Mouse (Mus musculus): ENCODE measurements around the gene Slc6a5.

Gene Slc6a5

DNA sequence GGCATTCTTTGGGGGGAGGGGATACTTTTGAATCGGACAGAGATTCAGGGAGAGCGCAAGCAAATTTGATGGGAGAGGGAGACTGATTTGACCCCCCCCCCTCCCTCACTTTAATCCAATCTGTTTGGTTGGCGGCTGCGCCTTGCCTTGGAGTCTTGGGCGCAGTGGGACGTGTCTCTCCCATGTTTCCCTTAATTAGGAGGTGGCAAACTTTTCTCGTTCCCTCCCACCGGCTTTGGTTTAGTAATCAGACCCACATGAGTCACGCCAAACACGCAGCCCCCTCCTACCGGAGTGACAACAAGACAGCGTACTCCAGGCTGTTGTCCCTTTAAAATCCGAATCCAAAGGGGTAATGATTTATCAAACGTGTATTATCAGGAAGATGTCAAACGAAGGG, at the start of gene Slc6a5:
Slc6a5 (plus strand) TSS at position 297 of the 400 bp plus-strand sequence.
- DNase-seq (ENCODE audit: low read depth, low spot score) = no peak

DNA sequence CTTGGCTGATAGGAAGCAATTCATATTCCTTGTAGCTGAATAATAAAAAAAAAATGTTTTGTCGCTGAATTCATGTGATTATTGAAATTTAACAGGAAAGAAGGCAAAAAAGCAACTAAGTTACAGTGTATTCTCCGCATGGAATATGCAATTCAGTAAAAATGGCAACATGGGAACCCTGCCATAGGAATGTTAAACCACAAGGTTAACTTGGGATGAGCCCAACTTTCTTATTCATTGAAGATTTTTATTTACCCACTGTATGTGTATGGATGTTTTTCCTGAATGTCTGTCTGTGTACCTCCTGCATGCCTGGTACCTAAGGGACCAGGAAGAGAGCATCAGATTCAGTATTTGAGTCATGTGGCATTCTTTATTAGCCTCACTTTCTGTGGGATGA, 48.8 kb upstream of the Slc6a5 start:
- no peak for DNase-seq (ENCODE audit: low read depth, low spot score)

DNA sequence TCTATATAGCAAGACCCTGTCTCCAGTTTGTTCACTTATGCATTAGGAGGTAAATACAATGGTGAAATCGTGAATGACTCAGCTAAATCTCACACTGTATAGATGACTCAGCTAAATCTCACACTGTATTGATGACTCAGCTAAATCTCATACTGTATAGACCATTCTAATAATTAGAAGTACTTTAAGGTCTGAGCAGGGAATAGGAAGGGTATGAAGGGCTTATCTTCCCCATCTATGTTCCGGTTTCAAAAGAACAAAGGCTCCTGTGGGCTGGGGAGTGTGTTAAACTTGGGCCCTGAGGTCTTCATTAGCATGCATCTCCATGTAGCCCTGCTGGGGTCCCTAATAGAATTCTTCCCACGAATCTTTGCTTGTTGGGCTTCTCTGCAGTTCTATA, 46.2 kb upstream of the Slc6a5 start:
- DNase-seq (ENCODE audit: low read depth, low spot score) = no peak

DNA sequence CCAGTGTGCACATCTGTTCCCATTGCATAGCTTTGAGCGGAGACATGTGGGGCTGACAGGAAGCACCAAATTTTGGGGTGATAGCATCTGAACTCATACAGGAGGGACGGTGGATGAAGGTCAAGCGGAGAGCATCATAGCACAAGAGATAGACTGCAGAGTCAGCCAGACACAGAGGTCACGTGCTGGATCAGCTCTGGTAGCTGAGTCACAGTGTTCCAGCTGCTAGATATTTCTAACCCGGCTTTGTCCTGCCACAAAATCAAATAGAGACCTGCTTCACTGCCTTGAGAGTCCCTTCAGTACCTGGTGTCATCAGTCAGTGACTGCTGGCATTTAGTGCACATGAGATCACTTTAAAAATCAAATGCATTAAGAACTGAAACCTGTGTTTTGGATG, 40.3 kb upstream of the Slc6a5 start:
- no peak for DNase-seq (ENCODE audit: low read depth, low spot score)

DNA sequence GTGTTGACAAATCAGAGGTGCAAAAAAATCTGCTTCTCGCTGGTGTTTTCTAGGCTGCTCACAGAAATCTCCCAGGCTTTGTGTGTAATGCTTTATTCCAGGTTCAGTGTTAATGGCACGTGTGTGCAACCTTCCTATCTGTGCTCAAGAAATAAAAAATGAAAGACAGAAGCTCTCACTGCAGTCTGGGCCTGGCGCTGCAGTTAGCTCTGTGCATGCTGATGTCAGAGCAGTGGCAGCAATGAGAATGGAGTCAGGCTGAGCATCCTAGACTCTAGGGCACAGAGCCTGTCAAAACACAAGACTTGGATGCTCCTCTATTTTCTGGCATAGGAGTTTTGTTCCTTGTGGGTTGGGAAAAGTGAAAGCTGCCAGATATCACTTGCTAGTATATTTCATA, 39.7 kb upstream of the Slc6a5 start:
- DNase-seq (ENCODE audit: low read depth, low spot score) = no peak

DNA sequence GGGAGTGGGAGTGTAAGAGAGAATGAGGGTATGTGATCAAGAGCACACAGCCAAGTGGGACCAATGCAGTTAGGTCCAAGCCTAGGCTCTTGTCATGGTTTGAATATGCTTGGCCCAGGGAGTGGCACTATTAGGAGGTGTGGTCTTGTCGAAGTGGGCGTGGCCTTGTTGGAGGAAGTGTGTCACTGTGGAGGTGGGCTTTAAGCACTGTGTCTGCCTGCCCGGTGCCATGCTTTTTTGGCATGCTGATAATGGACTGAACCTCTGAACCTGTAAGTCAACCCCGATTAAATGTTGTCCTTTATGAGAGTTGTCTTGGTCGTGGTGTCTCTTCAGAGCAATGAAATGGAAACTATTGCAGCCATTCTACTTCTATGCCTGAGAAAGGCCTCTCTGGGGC, 32.6 kb upstream of the Slc6a5 start:
- DNase-seq (ENCODE audit: low read depth, low spot score) = no peak

DNA sequence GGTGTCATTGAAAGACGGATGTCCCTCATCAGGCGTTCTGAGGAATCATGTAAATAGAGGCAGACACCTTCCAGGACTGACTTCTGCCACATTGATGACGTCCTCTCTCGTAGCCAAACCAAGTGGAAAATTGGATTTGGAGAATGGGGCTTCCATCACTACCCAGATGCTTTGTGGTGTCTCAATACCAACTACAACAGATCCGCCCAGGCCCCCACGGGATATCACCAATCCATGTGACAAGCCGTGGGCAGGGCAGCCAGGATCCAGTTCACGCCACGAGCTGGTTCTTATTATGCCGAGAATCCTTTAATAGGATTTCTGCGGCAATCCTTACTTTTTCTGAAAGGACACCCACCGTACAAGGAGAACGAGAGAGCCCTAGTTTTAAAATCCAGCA, 30.9 kb upstream of the Slc6a5 start:
- DNase-seq (ENCODE audit: low read depth, low spot score) = no peak

DNA sequence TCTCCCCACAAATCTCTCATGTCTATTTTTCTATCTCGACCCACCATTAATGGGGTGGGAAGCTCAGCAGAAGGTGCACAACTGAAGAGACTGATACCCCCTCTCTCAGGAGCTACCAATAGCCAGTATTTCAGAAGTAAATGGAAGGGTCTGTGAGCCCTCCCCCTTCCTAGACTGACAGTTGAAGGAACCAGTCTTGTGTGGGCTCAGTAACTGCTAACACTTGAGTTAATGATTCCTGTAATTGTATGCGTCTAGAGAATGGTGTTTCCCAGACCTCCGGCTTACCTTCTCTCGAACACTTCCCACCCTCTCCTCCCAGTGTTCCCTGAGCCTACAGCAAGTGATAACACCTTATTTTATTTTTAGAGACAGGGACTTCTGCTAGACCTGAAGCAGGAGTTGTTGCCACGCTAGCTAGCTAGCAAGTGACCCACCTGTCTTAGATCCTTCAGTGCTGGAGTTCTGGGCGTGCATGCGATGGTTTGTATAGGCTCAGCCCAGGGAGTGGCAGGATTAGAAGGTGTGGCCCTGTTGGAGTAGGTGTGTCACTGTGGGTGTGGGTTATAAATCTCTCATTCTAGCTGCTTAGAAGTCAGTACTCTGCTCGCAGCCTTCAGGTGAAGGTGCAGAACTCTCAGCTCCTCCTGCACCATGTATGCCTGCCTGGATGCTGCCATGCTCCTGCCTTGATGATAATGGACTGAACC, 29.8 kb upstream of the Slc6a5 start:
- DNase-seq (ENCODE audit: low read depth, low spot score) = no peak

DNA sequence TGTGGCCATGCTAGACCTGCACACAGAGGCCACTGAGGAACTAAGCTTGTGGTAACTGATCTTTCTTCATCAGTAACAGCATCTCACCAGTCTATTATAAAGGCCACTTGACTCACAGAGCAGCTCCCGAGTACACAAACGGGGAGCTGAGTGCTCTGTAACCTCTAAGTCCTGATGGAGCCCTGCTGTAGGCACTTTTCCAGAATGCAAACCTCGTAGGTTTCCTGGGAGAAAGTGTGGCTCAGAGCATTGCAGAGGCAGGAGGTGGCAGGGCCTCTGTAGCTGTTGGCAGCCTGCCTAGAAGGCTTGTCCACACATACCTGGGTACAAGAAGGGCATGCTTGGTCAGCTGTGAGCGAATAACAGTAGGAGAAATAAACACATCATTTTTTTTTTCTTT, 27.7 kb upstream of the Slc6a5 start:
- DNase-seq (ENCODE audit: low read depth, low spot score) = no peak

DNA sequence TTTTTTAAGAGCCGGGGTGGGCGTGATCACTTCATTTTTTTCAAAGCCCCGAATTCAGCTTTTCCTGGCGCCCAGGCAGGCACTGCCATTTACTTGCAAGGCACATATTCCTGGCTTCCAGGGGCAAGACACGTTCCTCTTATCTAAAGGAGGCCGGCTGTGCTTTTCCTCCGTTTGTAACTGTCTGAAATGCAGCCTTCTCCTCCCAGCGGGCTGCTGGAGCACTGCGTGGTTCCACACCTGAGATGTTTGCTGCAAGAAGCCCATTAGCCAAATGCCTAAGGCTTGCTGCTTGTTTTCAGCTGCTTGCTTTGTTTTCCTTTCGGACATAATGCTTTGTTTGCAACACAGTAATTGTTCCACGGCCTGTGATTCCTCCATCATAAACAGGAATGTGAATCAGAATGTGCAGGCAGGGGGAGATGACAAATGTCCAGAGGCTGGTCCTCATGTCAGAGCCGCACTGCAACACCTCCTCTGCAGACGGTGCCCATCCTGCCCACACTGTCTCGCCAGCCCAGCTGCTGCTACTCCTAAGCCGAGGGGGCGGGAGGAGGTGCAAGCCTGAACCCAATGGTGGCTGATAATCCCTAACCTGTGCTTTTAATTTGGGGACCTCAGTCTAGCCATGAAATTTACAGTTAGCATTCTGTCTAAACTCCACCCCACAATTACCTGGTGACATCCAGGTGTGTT, 27.1 kb upstream of the Slc6a5 start:
- DNase-seq (ENCODE audit: low read depth, low spot score) = no peak

DNA sequence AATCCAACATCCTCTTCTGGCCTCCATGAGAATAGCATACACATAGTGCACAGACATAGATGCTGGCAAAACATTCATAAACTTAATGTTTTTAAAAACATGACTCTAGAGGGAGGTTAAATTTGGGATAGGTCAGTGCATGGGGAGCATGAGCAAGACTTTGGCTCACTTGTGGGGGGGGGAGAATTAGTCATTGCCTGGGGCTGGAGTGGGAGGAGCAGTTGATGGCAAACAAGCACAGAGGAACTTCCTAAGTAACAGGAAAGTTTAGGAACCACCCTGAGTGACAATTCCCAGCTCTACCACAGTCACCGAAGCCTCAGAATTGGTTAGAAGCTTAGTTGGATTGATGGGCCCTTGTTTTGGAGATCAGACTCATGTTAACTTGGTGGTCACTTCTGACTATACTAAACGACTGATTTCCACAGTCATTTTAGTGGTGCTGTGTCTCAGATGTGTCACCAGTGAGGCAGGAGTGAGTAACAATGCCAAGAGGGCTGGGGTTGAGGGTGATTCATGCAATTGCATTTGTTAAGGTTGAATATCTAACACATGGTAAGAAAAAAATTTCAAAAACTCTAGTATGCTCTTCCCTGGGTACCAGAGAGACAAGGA, 22.1 kb upstream of the Slc6a5 start:
- no peak for DNase-seq (ENCODE audit: low read depth, low spot score)

DNA sequence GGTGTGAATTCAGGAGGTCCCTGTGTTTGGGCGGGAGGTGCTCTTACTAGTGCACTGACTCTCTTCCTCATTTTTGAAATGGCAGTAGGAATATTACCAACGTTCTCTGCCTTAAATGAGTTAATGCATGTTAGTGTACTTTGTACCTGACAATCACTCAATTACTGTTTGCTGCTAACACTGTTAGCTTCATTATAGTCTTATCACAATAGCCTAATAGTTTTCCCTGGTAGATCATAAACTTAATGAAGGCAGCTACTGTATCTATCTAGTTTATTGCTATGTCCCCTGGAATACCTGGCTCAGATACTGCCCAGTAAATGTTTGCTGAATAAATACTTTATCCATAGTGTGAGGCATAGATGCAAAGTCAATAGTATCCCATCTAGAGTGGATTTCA, 15.2 kb upstream of the Slc6a5 start:
- no peak for DNase-seq (ENCODE audit: low read depth, low spot score)

DNA sequence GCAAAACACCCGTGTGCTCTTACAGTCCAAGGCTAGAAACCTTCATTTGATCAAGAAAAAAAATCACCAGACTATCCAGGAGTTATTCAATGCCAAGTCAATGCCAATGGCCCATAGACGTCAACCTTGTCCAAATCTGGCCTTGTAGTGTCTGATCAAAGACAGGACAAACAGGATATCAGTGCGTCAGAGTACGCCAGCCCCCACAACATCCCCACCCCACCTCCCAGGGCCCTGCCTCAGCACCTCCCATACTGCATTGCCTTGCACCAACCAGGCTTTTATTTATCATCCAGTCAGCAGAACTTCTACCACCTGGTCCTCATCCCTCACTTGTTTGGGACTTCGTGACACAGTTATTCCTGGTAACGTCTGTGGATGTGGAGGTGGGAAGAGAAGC, 14.7 kb upstream of the Slc6a5 start:
- DNase-seq (ENCODE audit: low read depth, low spot score) = no peak

DNA sequence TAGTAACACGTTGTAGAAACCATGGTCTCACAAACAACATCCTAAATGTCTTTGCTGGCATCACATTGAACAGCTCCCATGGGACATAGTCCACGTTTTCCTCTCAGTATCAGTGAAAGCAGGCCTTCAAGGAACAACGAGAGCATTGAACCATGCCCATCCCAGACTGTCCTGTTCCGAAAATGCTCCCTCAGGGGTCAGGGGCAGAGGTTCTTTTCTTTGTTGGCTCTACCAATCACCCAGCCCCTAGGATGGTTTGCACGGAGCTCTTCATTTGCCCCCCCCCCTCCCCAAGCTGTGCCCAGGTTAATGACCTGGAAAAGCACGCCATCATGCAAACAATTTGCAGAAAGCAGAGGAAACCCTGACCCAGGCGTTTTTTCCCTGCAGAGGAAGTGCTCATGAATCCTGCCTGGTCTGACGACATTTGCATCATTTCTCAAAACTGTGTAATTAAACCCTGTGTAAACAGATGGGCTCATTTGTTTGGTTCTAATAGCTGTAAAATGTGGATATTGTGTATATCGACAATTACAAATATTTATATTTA, 7.9 kb upstream of the Slc6a5 start:
- DNase-seq (ENCODE audit: low read depth, low spot score) = no peak

DNA sequence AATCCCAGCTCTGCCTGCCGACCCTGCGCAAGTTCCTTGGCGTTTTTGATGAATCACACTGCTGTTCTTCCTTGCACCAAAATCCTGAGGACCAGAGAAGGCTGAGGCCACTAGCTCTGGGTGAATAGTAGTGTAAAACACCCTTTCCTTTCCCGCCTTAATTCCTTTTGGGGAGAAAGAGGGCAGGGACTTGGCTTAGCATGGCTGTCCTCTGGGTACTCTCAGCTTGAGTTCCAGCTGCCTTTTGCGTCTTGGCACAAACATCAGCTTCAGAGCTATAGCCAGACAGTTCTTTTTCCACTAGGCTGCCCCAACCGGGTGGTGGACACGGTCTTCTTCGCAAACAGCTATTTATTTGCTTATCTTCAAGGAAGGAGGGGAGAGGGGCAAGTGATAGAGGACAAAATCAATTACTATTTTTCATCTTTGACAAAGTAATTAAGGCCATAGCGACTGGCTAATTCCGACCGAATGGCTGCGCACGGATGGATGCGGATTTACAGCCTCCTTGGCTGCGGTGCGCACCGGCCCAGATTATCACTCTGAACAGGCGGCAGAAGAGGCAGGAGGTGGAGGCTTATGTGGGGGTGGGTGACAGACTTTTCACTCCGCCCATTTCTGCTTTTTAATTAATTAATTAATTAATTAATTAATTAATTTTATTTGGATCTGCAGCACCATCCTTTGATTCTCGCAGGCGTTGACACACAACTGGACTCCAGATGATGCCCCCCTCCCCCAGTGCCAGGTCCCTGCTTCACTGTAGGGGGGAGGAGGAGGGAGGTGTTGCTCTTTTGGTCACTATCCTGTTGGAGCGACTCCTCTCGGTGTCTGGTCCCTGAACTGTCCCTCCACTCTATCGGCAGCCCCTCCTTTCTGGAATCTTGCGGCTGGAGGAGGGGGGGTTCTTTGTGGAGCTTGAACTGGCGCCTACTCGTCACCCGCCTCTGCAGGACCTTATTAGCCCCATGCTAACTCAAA, 2.5 kb upstream of the Slc6a5 start:
- DNase-seq (ENCODE audit: low read depth, low spot score) = no peak

DNA sequence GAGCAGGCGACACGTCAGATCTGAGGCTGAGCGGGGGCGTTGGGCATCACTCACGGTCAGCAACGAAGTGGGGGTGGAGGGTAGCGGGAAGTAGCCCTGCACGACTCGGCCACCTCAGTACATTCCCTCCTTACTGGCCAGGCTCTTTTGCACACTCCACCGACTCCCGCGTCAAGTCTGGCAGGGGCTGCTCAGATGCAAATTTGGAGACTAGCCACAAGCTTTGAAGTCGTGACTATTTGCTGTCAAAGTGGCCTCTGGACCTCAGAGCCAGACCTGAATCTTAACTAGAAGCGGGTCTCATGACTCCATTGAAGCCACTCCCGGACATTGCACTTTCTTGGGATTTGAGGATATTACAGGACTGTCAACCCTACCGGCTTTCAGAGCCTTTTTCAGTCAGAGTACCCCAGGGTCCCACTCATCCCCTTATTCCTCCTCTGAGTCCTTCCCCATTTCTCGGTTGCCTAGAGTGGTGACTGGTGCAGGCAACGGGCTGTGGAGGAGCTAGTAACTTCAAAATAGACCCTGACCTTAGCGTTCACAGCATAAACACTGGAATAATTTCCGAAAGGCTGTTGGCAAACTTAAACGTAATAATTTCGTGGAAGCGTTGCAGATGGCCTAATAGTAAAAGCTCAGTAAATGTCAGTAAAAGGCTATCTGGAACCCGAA, 1.6 kb upstream of the Slc6a5 start:
- DNase-seq (ENCODE audit: low read depth, low spot score) = no peak

DNA sequence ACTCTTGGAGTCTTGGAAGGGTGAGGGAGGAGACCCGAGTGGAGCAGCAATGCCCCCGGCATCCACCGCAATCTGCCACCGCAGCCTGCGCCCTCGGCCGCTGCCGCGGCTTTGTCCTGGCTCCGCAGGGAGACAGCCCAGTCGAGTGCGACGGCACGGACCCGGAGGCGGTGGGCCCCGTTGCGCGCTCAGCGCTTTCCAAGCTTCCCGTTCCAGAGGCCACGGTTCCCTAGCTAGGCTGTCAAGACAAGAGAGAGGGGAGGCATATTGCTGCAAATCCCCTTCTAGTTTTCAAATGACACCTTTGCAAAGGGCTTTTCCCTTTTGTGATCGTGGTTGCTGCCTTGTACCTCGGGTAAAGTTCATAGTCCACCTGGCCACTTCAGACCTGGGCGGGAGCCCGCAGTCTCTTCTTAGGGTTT, 945 bp upstream of the Slc6a5 start:
- DNase-seq (ENCODE audit: low read depth, low spot score) = no peak

DNA sequence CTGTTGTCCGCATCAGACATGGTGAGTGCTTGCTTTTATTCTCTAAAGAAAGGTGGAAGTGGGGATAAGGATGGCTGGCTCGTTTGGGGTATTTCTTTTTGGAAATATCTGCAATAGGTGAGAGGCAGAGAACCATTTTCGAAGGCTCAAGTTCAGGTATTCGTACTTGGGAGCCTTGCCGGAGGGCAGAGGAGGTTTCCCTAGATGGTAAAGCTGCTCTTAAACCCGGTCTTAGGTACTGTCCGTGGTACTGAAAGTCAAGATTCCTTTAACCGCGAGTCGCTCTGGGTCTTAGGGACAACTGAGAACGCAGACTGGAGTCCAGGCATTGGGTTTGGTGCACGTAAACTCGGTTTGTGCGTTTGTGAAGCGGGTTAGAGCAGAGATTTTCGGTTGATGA, 415 bp downstream of the Slc6a5 start:
- DNase-seq (ENCODE audit: low read depth, low spot score) = no peak

DNA sequence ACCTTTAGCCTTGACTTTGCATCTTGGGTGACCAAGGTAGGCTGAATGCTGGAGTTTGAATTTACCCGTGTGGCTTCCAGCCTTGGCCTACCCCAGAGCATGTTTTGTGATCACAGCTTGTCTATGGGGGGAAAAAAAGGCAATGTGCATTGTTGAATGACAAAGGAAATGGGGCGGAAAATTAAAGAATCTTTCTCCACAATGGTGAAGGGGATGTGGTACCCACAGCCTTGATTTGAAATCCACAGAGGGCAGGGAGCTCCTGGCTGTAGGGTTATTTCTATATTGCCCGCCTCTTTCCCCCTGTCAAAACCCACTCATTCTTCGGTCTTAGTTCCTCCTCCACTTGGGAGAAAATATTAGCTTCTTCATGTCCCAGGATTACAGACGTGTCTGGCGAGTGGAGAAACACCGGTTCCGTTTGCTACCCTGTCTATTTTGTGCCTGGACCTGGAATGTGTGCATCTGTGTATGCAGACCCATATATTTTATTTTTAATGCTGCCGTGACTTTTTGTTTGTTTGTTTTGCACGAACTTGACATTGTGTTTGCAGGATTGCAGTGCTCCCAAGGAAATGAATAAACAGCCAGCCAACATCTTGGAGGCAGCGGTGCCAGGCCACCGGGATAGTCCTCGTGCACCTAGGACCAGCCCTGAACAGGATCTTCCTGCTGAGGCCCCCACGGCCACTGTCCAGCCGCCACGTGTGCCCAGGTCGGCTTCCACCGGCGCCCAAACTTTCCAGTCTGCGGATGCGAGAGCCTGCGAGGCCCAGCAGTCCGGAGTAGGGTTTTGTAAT, 1.4 kb downstream of the Slc6a5 start:
- DNase-seq (ENCODE audit: low read depth, low spot score) = no peak

DNA sequence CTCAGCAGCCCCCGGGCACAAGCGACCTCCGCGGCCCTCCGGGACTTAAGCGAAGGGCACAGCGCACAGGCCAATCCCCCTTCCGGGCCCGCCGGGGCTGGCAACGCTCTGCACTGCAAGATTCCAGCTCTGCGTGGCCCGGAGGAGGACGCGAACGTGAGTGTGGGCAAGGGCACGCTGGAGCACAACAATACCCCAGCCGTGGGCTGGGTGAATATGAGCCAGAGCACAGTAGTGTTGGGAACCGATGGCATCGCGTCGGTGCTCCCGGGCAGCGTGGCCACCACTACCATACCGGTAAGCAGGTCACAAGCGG, 2.0 kb downstream of the Slc6a5 start:
- no peak for DNase-seq (ENCODE audit: low read depth, low spot score)
